Mouse (Mus musculus): ENCODE data around the gene Rnft2.

GRCm38 (mm10) chr5:118175137-118175536, 69.8 kb downstream of the Rnft2 start:
- TF ChIP-seq CTCF (IDR thresholded peaks at IDR 0.05; ENCODE audit: control insufficient read depth, insufficient read depth, insufficient replicate concordance, low read depth, low read length) (peak; percentile 52; the same call in 1 of the 2 replicates), POLR2A (IDR thresholded peaks at IDR 0.05; ENCODE audit: control insufficient read depth, low read depth, low read length) (no peak)
